Mouse (Mus musculus) heart, adult 11 months (tissue): ENCODE measurements around the gene Olfr1394.
A peak's percentile ranks its signal among the peaks of the same experiment; 100 is the strongest.
"Not testable (repeated sequence)": the region's sequence is repeated elsewhere in the genome, so short reads cannot be mapped to it uniquely, and the experiment has no call there.

Source experiments
- DNase-seq: peaks from one replicate; pipeline ENCODE4 v3.0.0; 2022

The Olfr1394 gene

GRCm38 (mm10) chr11:49191083-49191482, 36.9 kb downstream of the Olfr1394 start:
- no peak for DNase-seq

- DNase-seq: not testable (repeated sequence)
Measured at GRCm38 (mm10) chr11:49194771-49195170, 40.6 kb downstream of the Olfr1394 start.

- peak; percentile 94 for DNase-seq
Measured at GRCm38 (mm10) chr11:49195819-49196322, 41.7 kb downstream of the Olfr1394 start.

- no peak for DNase-seq
Measured at GRCm38 (mm10) chr11:49200666-49201065, 46.5 kb downstream of the Olfr1394 start.

- DNase-seq: no peak
Measured at GRCm38 (mm10) chr11:49201142-49201541, 47.0 kb downstream of the Olfr1394 start.

GRCm38 (mm10) chr11:49202071-49202470, 47.9 kb downstream of the Olfr1394 start:
- DNase-seq: no peak

GRCm38 (mm10) chr11:49202523-49203061, 48.4 kb downstream of the Olfr1394 start:
- peak; percentile 91 for DNase-seq

- DNase-seq: peak; percentile 100
Measured at GRCm38 (mm10) chr11:49203129-49203768, 49.1 kb downstream of the Olfr1394 start, which contains the start of gene Zfp62. Zfp62 (plus strand) TSS chr11:49203292.

- DNase-seq: no peak
Measured at GRCm38 (mm10) chr11:49203771-49204497, 49.8 kb downstream of the Olfr1394 start.

- DNase-seq: no peak
Measured at GRCm38 (mm10) chr11:49205080-49205590, 51.0 kb downstream of the Olfr1394 start.

- DNase-seq: no peak
Measured at GRCm38 (mm10) chr11:49207495-49207894, 53.3 kb downstream of the Olfr1394 start.
